Mouse (Mus musculus) lung, postnatal 14 days (tissue): Measurements from ENCODE around the gene Hsd17b10.
A peak's percentile ranks its signal among the peaks of the same experiment; 100 is the strongest.

Experiments
- DNase-seq: peaks from one replicate; pipeline ENCODE4 v3.0.0; 2021

The Hsd17b10 gene

GRCm38 (mm10) chrX:152001737-152002710 lies at the start of gene Hsd17b10:
Gene Hsd17b10 (plus strand): TSS chrX:152001845.
- peak; percentile 83 for DNase-seq

- DNase-seq: no peak
Observed at GRCm38 (mm10) chrX:151999006-151999710, 2.5 kb upstream of the Hsd17b10 start.

- DNase-seq: no peak
Observed at GRCm38 (mm10) chrX:152001182-152001684, 412 bp upstream of the Hsd17b10 start.

GRCm38 (mm10) chrX:152002865-152003264 lies 1.2 kb downstream of the Hsd17b10 start:
- DNase-seq: no peak

GRCm38 (mm10) chrX:152007863-152008262 lies 6.2 kb downstream of the Hsd17b10 start:
- DNase-seq: no peak

- no peak for DNase-seq
Observed at GRCm38 (mm10) chrX:152015752-152016150, 14.1 kb downstream of the Hsd17b10 start.

- DNase-seq: peak; percentile 91
Observed at GRCm38 (mm10) chrX:152016151-152017145, 14.8 kb downstream of the Hsd17b10 start, which contains the start of the genes Ribc1 and Smc1a. Gene Ribc1 (minus strand): TSS chrX:152016295. Gene Smc1a (plus strand): TSS chrX:152016428.

GRCm38 (mm10) chrX:152017186-152017585 lies 15.5 kb downstream of the Hsd17b10 start:
- DNase-seq: no peak

GRCm38 (mm10) chrX:152019294-152019693 lies 17.6 kb downstream of the Hsd17b10 start:
- DNase-seq: no peak

- DNase-seq: no peak
Observed at GRCm38 (mm10) chrX:152039865-152040264, 38.2 kb downstream of the Hsd17b10 start.

- DNase-seq: no peak
Observed at GRCm38 (mm10) chrX:152047230-152047629, 45.6 kb downstream of the Hsd17b10 start.

GRCm38 (mm10) chrX:152052546-152052945 lies 50.9 kb downstream of the Hsd17b10 start:
- no peak for DNase-seq
